Mouse (Mus musculus) G1E (cell line): ENCODE measurements around the gene Cops4.

Experiments
- CTCF ChIP-seq: IDR thresholded peaks from 2 replicates; pipeline ENCODE4 v1.5.1; 2012; ENCODE audit warnings: low read depth, low read length, inconsistent platforms, mixed read lengths
- GATA1 ChIP-seq: IDR thresholded peaks from 2 replicates; pipeline ENCODE4 v1.6.1; 2012; ENCODE audit warnings: borderline replicate concordance, low read length, inconsistent platforms, mixed read lengths
- TAL1 ChIP-seq: conservative IDR thresholded peaks from 2 replicates; pipeline ENCODE4 v1.6.1; 2012; ENCODE audit warnings: low read depth, low read length, inconsistent platforms, mixed read lengths

DNA sequence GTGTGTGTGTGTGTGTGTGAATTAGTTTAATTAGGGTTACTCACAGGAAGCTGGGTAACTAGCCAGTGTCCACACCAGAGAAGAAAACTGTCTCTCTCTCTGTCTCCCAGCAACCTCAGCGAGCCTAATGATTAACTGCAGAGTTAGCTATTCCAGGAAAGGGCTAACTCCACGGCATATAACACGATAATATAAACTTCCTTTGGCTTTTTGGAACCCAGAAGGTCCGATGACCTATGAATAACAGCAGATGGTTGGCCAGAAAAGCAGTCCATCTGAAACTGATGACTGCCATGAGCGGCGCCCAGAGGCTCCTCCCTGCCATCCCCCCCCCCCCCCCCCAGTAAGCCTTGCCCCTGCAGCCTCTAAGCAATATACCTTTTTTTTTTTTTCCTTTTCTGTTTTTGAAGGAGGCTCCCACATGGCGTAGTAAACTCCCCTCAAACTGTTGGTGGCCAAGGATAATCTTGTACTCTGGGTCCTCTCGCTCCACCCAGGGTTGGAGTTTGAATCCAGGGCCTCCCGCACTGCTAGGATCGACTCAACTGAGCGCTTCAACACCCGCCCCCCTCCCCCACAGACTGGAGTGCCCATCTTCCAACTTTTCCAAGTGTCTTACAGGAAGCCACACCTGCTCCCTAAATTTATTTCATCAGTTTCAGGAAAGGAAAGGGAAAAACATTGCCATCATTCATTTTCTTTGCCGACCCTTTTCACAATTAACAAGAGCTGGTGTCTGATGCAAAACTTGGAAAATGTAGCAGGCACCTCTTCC is 49.3 kb downstream of the Cops4 start:
- TF ChIP-seq GATA1, result no peak
- TF ChIP-seq CTCF, result no peak
- no peak for TF ChIP-seq TAL1
